Mouse (Mus musculus) G1E (cell line): Measurements from ENCODE around the gene Gngt2. TPM values are rescaled to one million over a fixed set of nuclear protein-coding genes. Genes with fewer than 3 reads are reported as not detected.

Experiments used
- ATAC-seq: 2 replicates; pipeline ENCODE4 v1.8.0; 2016; ENCODE audit warnings: mild to moderate bottlenecking; ENCODE audit not compliant: insufficient number of reproducible peaks, poor library complexity, low FRiP score, severe bottlenecking; ENCODE audit errors: extremely low read depth
- DNase-seq: peaks from one replicate; pipeline ENCODE4 v3.0.0; 2012; ENCODE audit warnings: low spot score
- H3K27me3 ChIP-seq: 2 replicates; pipeline ENCODE4 v1.6.1; 2012; ENCODE audit warnings: mild to moderate bottlenecking, low read length, inconsistent platforms; ENCODE audit not compliant: insufficient read depth
- H3K36me3 ChIP-seq: replicated peaks from 2 replicates; pipeline ENCODE3; 2012; ENCODE audit warnings: mild to moderate bottlenecking, inconsistent platforms
- H3K4me1 ChIP-seq: 2 replicates; pipeline ENCODE4 v1.6.1; 2012; ENCODE audit warnings: low read depth, low read length, inconsistent platforms, mixed read lengths; ENCODE audit not compliant: insufficient read depth
- H3K4me3 ChIP-seq: 2 replicates; pipeline ENCODE4 v1.5.1; 2012; ENCODE audit warnings: low read depth, mild to moderate bottlenecking, inconsistent platforms, low read length, moderate library complexity, mixed read lengths
- H3K9me3 ChIP-seq: replicated peaks from 2 replicates; pipeline ENCODE4 v1.6.1; 2012; ENCODE audit warnings: inconsistent platforms
- CTCF ChIP-seq: IDR thresholded peaks from 2 replicates; pipeline ENCODE4 v1.5.1; 2012; ENCODE audit warnings: low read depth, low read length, inconsistent platforms, mixed read lengths
- GATA1 ChIP-seq: IDR thresholded peaks from 2 replicates; pipeline ENCODE4 v1.6.1; 2012; ENCODE audit warnings: borderline replicate concordance, low read length, inconsistent platforms, mixed read lengths
- GATA2 ChIP-seq: IDR thresholded peaks from 2 replicates; pipeline ENCODE4 v1.6.1; 2012; ENCODE audit warnings: low read depth, low read length, inconsistent platforms, borderline replicate concordance
- POLR2AphosphoS5 ChIP-seq: IDR thresholded peaks from 2 replicates; pipeline ENCODE4 v1.6.1; 2012; ENCODE audit warnings: low read depth, low read length, inconsistent platforms; ENCODE audit not compliant: insufficient replicate concordance
- TAL1 ChIP-seq: conservative IDR thresholded peaks from 2 replicates; pipeline ENCODE4 v1.6.1; 2012; ENCODE audit warnings: low read depth, low read length, inconsistent platforms, mixed read lengths
- polyA plus RNA-seq: library from polyadenylated mRNA; stranded (reverse); fragments of >175 nt; gene quantifications from 2 replicates; pipeline ENCODE4 v1.2.3, GENCODE M21; 2012
- total RNA-seq, 2 experiments: library from RNA; stranded (forward) in 1 of 2; stranded (reverse) in 1 of 2; fragments of 200-1000 nt in 1 of 2; fragments of >200 nt in 1 of 2; fragmentation: Nextera tagmentation in 1 of 2; gene quantifications; 2 replicates each; pipeline ENCODE4 v1.2.3; 2014 to 2017

The Gngt2 gene
- total and polyA plus RNA-seq, 3 experiments: 15.0 to 40.9 (median 33.6) TPM

GRCm38 (mm10) chr11:95831641-95832040 is 5.4 kb upstream of the Gngt2 start:
- TF ChIP-seq CTCF: no peak
- TF ChIP-seq POLR2AphosphoS5: no peak
- TF ChIP-seq TAL1: no peak
- no peak for TF ChIP-seq GATA2
- Histone ChIP-seq H3K9me3 (peaks cover 13% of the 10 kb centered on the region), H3K4me1 (peaks cover 98% of the 10 kb centered on the region), H3K27me3 (no peaks in the 10 kb centered on the region; the same call in 1 of the 2 replicates), H3K36me3 (peaks cover 70% of the 10 kb centered on the region), H3K4me3 (no peak overlapping the region)
- ATAC-seq (no peak), DNase-seq (no peak)

- no peak for TF ChIP-seq CTCF
- no peak for TF ChIP-seq GATA1
- TF ChIP-seq POLR2AphosphoS5: no peak
- TF ChIP-seq TAL1: no peak
- TF ChIP-seq GATA2: no peak
- Histone ChIP-seq H3K9me3 (peaks cover 13% of the 10 kb centered on the region), H3K4me3 (peak overlapping the region; percentile 16; the same call in 1 of the 2 replicates), H3K36me3 (peaks cover 77% of the 10 kb centered on the region), H3K27me3 (no peaks in the 10 kb centered on the region; the same call in 1 of the 2 replicates), H3K4me1 (peaks cover 98% of the 10 kb centered on the region)
- DNase-seq: no peak
- ATAC-seq: no peak
Measured at GRCm38 (mm10) chr11:95832129-95833005, 4.6 kb upstream of the Gngt2 start.

- ATAC-seq (no peak), DNase-seq (no peak)
- Histone ChIP-seq H3K36me3 (peaks cover 79% of the 10 kb centered on the region), H3K9me3 (peaks cover 13% of the 10 kb centered on the region), H3K27me3 (no peaks in the 10 kb centered on the region; the same call in 1 of the 2 replicates), H3K4me1 (peaks cover 98% of the 10 kb centered on the region), H3K4me3 (peak overlapping the region; percentile 72; the same call in 1 of the 2 replicates)
- TF ChIP-seq GATA1 (no peak), GATA2 (no peak), CTCF (no peak)
Measured at GRCm38 (mm10) chr11:95833006-95833570, 3.9 kb upstream of the Gngt2 start.

- Histone ChIP-seq H3K36me3 (peaks cover 78% of the 10 kb centered on the region), H3K4me1 (peaks cover 98% of the 10 kb centered on the region), H3K27me3 (no peaks in the 10 kb centered on the region; the same call in 1 of the 2 replicates), H3K4me3 (peak overlapping the region; percentile 72), H3K9me3 (peaks cover 13% of the 10 kb centered on the region)
- no peak for ATAC-seq
- DNase-seq: peak; percentile 53
- TF ChIP-seq GATA2: no peak
- no peak for TF ChIP-seq GATA1
- TF ChIP-seq CTCF: no peak
- TF ChIP-seq POLR2AphosphoS5: no peak
- TF ChIP-seq TAL1: no peak
Measured at GRCm38 (mm10) chr11:95833631-95834142, 3.3 kb upstream of the Gngt2 start.

GRCm38 (mm10) chr11:95834143-95834667 is 2.8 kb upstream of the Gngt2 start:
- no peak for TF ChIP-seq CTCF
- TF ChIP-seq POLR2AphosphoS5: no peak
- TF ChIP-seq GATA1: no peak
- TF ChIP-seq GATA2: no peak
- TF ChIP-seq TAL1: peak; percentile 53; the same call in 1 of the 2 replicates
- Histone ChIP-seq H3K36me3 (peaks cover 76% of the 10 kb centered on the region), H3K9me3 (peaks cover 13% of the 10 kb centered on the region), H3K4me1 (peaks cover 98% of the 10 kb centered on the region), H3K4me3 (peak overlapping the region; percentile 72), H3K27me3 (no peaks in the 10 kb centered on the region; the same call in 1 of the 2 replicates)
- ATAC-seq (peak; percentile 71), DNase-seq (peak; percentile 83)

GRCm38 (mm10) chr11:95834742-95835710 is 2.0 kb upstream of the Gngt2 start:
- Histone ChIP-seq H3K27me3 (no peaks in the 10 kb centered on the region; the same call in 1 of the 2 replicates), H3K4me1 (peaks cover 97% of the 10 kb centered on the region), H3K4me3 (peak overlapping the region; percentile 72; the same call in 1 of the 2 replicates)

More at GRCm38 (mm10) chr11:95834742-95835710, 2.0 kb upstream of the Gngt2 start:
- DNase-seq (peak; percentile 87), ATAC-seq (peak; percentile 70)
- H3K36me3 ChIP-seq: peaks cover 68% of the 10 kb centered on the region
- peaks cover 13% of the 10 kb centered on the region for H3K9me3 ChIP-seq
- TF ChIP-seq TAL1 (peak; percentile 90), CTCF (no peak), POLR2AphosphoS5 (no peak), GATA2 (no peak)
